Mouse (Mus musculus): ENCODE measurements around the gene C2cd3.

- TF ChIP-seq CTCF (conservative IDR thresholded peaks at IDR 0.05; ENCODE audit: low read length) (no peak), NANOG (IDR thresholded peaks at IDR 0.05; ENCODE audit: borderline replicate concordance, low read length) (no peak)
Measured at GRCm38 (mm10) chr7:100493484-100494414, 121.7 kb downstream of the C2cd3 start.
